Mouse (Mus musculus): ENCODE results near the gene Kdelc2. TPM values are rescaled to one million over a fixed set of nuclear protein-coding genes. Genes with fewer than 3 reads are reported as not detected.

The Kdelc2 gene
- polyA plus RNA-seq, 1 experiment from 2014 or later: 30.9 TPM

- peak; percentile 50; the same call in 1 of the 2 replicates for ATAC-seq (ENCODE audit: insufficient read depth, low FRiP score, low read depth)
- 64% methylated on average over 4 of the region's 4 CpGs for WGBS
- no peak overlapping the region for H3K4me2 ChIP-seq
- H3K27ac ChIP-seq: no peak overlapping the region
- H3K27me3 ChIP-seq (replicated peaks): no peaks in the 10 kb centered on the region
- H3K9me3 ChIP-seq: no peaks in the 10 kb centered on the region
- no peaks in the 10 kb centered on the region for H3K36me3 ChIP-seq
- no peak overlapping the region for H3K9ac ChIP-seq
- H3K4me3 ChIP-seq (replicated peaks): no peak overlapping the region
- 0 out of 2 replicates have a peak, but pooled peaks cover 4% of the 10 kb centered on the region for H3K4me1 ChIP-seq
Measured at GRCm38 (mm10) chr9:53408548-53408947, 24.7 kb downstream of the Kdelc2 start.

GRCm38 (mm10) chr9:53408953-53409361 lies 25.1 kb downstream of the Kdelc2 start:
- no peak overlapping the region for H3K27ac ChIP-seq
- H3K36me3 ChIP-seq: no peaks in the 10 kb centered on the region
- H3K4me1 ChIP-seq: 0 out of 2 replicates have a peak, but pooled peaks cover 4% of the 10 kb centered on the region
- H3K9me3 ChIP-seq: no peaks in the 10 kb centered on the region
- no peaks in the 10 kb centered on the region for H3K27me3 ChIP-seq (replicated peaks)
- H3K4me2 ChIP-seq: no peak overlapping the region
- peak; percentile 54 for ATAC-seq (ENCODE audit: insufficient read depth, low FRiP score, low read depth)
- 77% methylated on average over 2 of the region's 2 CpGs for WGBS
- H3K4me3 ChIP-seq (replicated peaks): no peak overlapping the region
- no peak overlapping the region for H3K9ac ChIP-seq

- Histone ChIP-seq H3K9ac (no peak overlapping the region), H3K27me3 (replicated peaks) (no peaks in the 10 kb centered on the region), H3K4me3 (replicated peaks) (no peak overlapping the region), H3K9me3 (no peaks in the 10 kb centered on the region), H3K36me3 (no peaks in the 10 kb centered on the region), H3K4me2 (no peak overlapping the region), H3K27ac (no peak overlapping the region), H3K4me1 (0 out of 2 replicates have a peak, but pooled peaks cover 4% of the 10 kb centered on the region)
- ATAC-seq (ENCODE audit: insufficient read depth, low FRiP score, low read depth): 0 out of 2 replicates have a peak, but pooled peaks have one; percentile 27
- 73% methylated on average over 3 of the region's 3 CpGs for WGBS
Measured at GRCm38 (mm10) chr9:53409427-53409826, 25.6 kb downstream of the Kdelc2 start.

- WGBS: 48% methylated on average over 9 of the region's 9 CpGs
- H3K36me3 ChIP-seq: no peaks in the 10 kb centered on the region
- peak; percentile 76; the same call in 1 of the 2 replicates for ATAC-seq (ENCODE audit: insufficient read depth, low FRiP score, low read depth)
Measured at GRCm38 (mm10) chr9:53422133-53422896, 38.5 kb downstream of the Kdelc2 start.

GRCm38 (mm10) chr9:53426726-53427125 lies 42.9 kb downstream of the Kdelc2 start:
- 89% methylated on average over 3 of the region's 3 CpGs for WGBS
- no peak overlapping the region for H3K27ac ChIP-seq

More at GRCm38 (mm10) chr9:53422133-53422896, 38.5 kb downstream of the Kdelc2 start:
- H3K27me3 ChIP-seq (replicated peaks): no peaks in the 10 kb centered on the region
- H3K9ac ChIP-seq: no peak overlapping the region
- no peaks in the 10 kb centered on the region for H3K9me3 ChIP-seq
- no peak overlapping the region for H3K27ac ChIP-seq
- no peak overlapping the region for H3K4me2 ChIP-seq
- H3K4me1 ChIP-seq: no peaks in the 10 kb centered on the region
- no peak overlapping the region for H3K4me3 ChIP-seq (replicated peaks)

GRCm38 (mm10) chr9:53427638-53428037 lies 43.8 kb downstream of the Kdelc2 start:
- no peaks in the 10 kb centered on the region for H3K9me3 ChIP-seq
- no peak overlapping the region for H3K9ac ChIP-seq
- H3K27ac ChIP-seq: no peak overlapping the region
- no peaks in the 10 kb centered on the region for H3K27me3 ChIP-seq (replicated peaks)
- H3K4me2 ChIP-seq: no peak overlapping the region
- no peak for ATAC-seq (ENCODE audit: insufficient read depth, low FRiP score, low read depth)
- 39% methylated on average over 3 of the region's 3 CpGs for WGBS
- H3K4me1 ChIP-seq: no peaks in the 10 kb centered on the region
- no peaks in the 10 kb centered on the region for H3K36me3 ChIP-seq
- H3K4me3 ChIP-seq (replicated peaks): no peak overlapping the region

More at GRCm38 (mm10) chr9:53426726-53427125, 42.9 kb downstream of the Kdelc2 start:
- Histone ChIP-seq H3K9ac (no peak overlapping the region), H3K4me3 (replicated peaks) (no peak overlapping the region), H3K4me2 (no peak overlapping the region), H3K4me1 (no peaks in the 10 kb centered on the region), H3K9me3 (no peaks in the 10 kb centered on the region), H3K27me3 (replicated peaks) (no peaks in the 10 kb centered on the region), H3K36me3 (no peaks in the 10 kb centered on the region)
- no peak for ATAC-seq (ENCODE audit: insufficient read depth, low FRiP score, low read depth)

- Histone ChIP-seq H3K4me1 (no peaks in the 10 kb centered on the region), H3K4me3 (replicated peaks) (no peak overlapping the region), H3K36me3 (peaks cover 7% of the 10 kb centered on the region; the same call in 1 of the 2 replicates), H3K9ac (no peak overlapping the region), H3K27me3 (replicated peaks) (no peaks in the 10 kb centered on the region), H3K4me2 (no peak overlapping the region), H3K9me3 (no peaks in the 10 kb centered on the region), H3K27ac (no peak overlapping the region)
- no peak for ATAC-seq (ENCODE audit: insufficient read depth, low FRiP score, low read depth)
- WGBS: 85% methylated on average over 14 of the region's 14 CpGs
Measured at GRCm38 (mm10) chr9:53435830-53436570, 52.2 kb downstream of the Kdelc2 start.

GRCm38 (mm10) chr9:53450609-53451008 lies 66.8 kb downstream of the Kdelc2 start:
- ATAC-seq (ENCODE audit: insufficient read depth, low FRiP score, low read depth): no peak
- no peak overlapping the region for H3K27ac ChIP-seq
- no peak overlapping the region for H3K4me3 ChIP-seq (replicated peaks)
- H3K4me2 ChIP-seq: no peak overlapping the region
- H3K36me3 ChIP-seq: peaks cover 9% of the 10 kb centered on the region
- 93% methylated on average over 1 of the region's 1 CpGs for WGBS
- H3K4me1 ChIP-seq: no peaks in the 10 kb centered on the region
- no peaks in the 10 kb centered on the region for H3K27me3 ChIP-seq (replicated peaks)
- no peaks in the 10 kb centered on the region for H3K9me3 ChIP-seq
- no peak overlapping the region for H3K9ac ChIP-seq

Small RNAs within 50 kb of the gene (microRNA-seq; reads per million reads assigned to microRNA genes)
- gene Mir130c: not detected

Other genes starting within 250 kb of the Kdelc2 start
- gene Ddx10, start 136.0 kb upstream of the Kdelc2 start, polyA plus RNA-seq (2015; fragmentation: Nextera tagmentation; extraction: Ambion mirVana): 24.2 and 26.9 TPM in 2 replicates
- gene Exph5, start 82.4 kb upstream of the Kdelc2 start, polyA plus RNA-seq (2015; fragmentation: Nextera tagmentation; extraction: Ambion mirVana): 7.6 TPM in 2 replicates
- 0.55 and 1.0 TPM in 2 replicates for gene 4930550C14Rik, start 18.3 kb downstream of the Kdelc2 start, polyA plus RNA-seq (2015; fragmentation: Nextera tagmentation; extraction: Ambion mirVana)
- gene Atm, start 152.7 kb downstream of the Kdelc2 start, polyA plus RNA-seq (2015; fragmentation: Nextera tagmentation; extraction: Ambion mirVana): 11.8 and 12.4 TPM in 2 replicates
- gene Npat, start 153.0 kb downstream of the Kdelc2 start, polyA plus RNA-seq (2015; fragmentation: Nextera tagmentation; extraction: Ambion mirVana): 14.6 and 15.6 TPM in 2 replicates
- gene Acat1, start 226.4 kb downstream of the Kdelc2 start, polyA plus RNA-seq (2015; fragmentation: Nextera tagmentation; extraction: Ambion mirVana): 106 and 118 TPM in 2 replicates